Mouse (Mus musculus): ENCODE results near the gene Gpd1.

- TF ChIP-seq E2F4 (IDR thresholded peaks at IDR 0.05; ENCODE audit: insufficient read depth) (no peak), POLR2A (IDR thresholded peaks at IDR 0.05; ENCODE audit: insufficient read length, low read depth) (no peak), MYOG (IDR thresholded peaks at IDR 0.05; ENCODE audit: control insufficient read depth in 1 of 3, insufficient read depth in 1 of 3, insufficient read length in 2 of 3, low read depth in 2 of 3) (no peak), SRF (IDR thresholded peaks at IDR 0.05; ENCODE audit: control insufficient read depth, insufficient read length, low read depth) (no peak), USF1 (IDR thresholded peaks at IDR 0.05; ENCODE audit: low read depth) (no peak), TCF3 (IDR thresholded peaks at IDR 0.05; ENCODE audit: insufficient read length, low read depth) (no peak), MAX (IDR thresholded peaks at IDR 0.05; ENCODE audit: low read depth) (no peak), TCF12 (IDR thresholded peaks at IDR 0.05; ENCODE audit: insufficient read depth, poor library complexity, severe bottlenecking) (no peak), MYOD1 (IDR thresholded peaks at IDR 0.05; ENCODE audit: control insufficient read depth in 1 of 3, insufficient read length in 2 of 3, low read depth in 2 of 3) (no peak), REST (IDR thresholded peaks at IDR 0.05; ENCODE audit: insufficient read depth, insufficient read length) (no peak), CEBPB (IDR thresholded peaks at IDR 0.05; ENCODE audit: insufficient read depth, poor library complexity, severe bottlenecking) (no peak), POLR2AphosphoS2 (IDR thresholded peaks at IDR 0.05; ENCODE audit: insufficient read length, low read depth) (no peak)
Observed at GRCm38 (mm10) chr15:99708176-99708575, 9.1 kb upstream of the Gpd1 start.

Measured in myocyte (in vitro differentiated cells).